Mouse (Mus musculus) hindbrain, embryonic 15.5 days (tissue): Measurements from ENCODE around the gene Derl3. TPM values are rescaled to one million over a fixed set of nuclear protein-coding genes. Genes with fewer than 3 reads are reported as not detected.
A peak's percentile ranks its signal among the peaks of the same experiment; 100 is the strongest.

Source experiments
- ATAC-seq: fragments of 200-750 bp; cut with Nextera tagmentation; 2 replicates; pipeline ENCODE4 v1.8.0; 2017; ENCODE audit warnings: low read depth, moderate number of reproducible peaks, moderate TSS enrichment; ENCODE audit not compliant: low FRiP score
- H3K27ac ChIP-seq: fragments of 300-500 bp; sonication (generic); replicated peaks from 2 replicates; pipeline ENCODE4 v1.5.1; 2015; ENCODE audit warnings: mild to moderate bottlenecking, inconsistent platforms
- H3K27me3 ChIP-seq: fragments of 300-500 bp; sonication (generic); 2 replicates; pipeline ENCODE4 v1.6.1; 2015; ENCODE audit warnings: control low read depth, inconsistent platforms
- H3K36me3 ChIP-seq: fragments of 300-500 bp; sonication (generic); 2 replicates; pipeline ENCODE4 v1.6.1; 2015; ENCODE audit warnings: control low read depth, inconsistent platforms
- H3K4me1 ChIP-seq: fragments of 300-500 bp; sonication (generic); replicated peaks from 2 replicates; pipeline ENCODE4 v1.6.1; 2015; ENCODE audit warnings: control low read depth, inconsistent platforms
- H3K4me2 ChIP-seq: fragments of 300-500 bp; sonication (generic); 2 replicates; pipeline ENCODE4 v1.6.1; 2015; ENCODE audit warnings: moderate library complexity, mild to moderate bottlenecking, inconsistent platforms
- H3K4me3 ChIP-seq: fragments of 300-500 bp; sonication (generic); 2 replicates; pipeline ENCODE4 v1.5.1; 2015; ENCODE audit warnings: mild to moderate bottlenecking, inconsistent platforms
- H3K9ac ChIP-seq: fragments of 300-500 bp; sonication (generic); 2 replicates; pipeline ENCODE4 v1.6.1; 2015; ENCODE audit warnings: inconsistent platforms
- H3K9me3 ChIP-seq: fragments of 300-500 bp; sonication (generic); 2 replicates; pipeline ENCODE4 v1.6.1; 2016; ENCODE audit warnings: control low read depth, inconsistent platforms
- WGBS: fragments of 180-500 bp; shearing (Covaris S2); methylation state at CpG from one replicate; pipeline ENCODE4 v1.1.7; 2015; 5-methylcytosine and 5-hydroxymethylcytosine counted together
- polyA plus RNA-seq: library from polyadenylated mRNA; unstranded; fragments of >200 nt; fragmentation: Nextera tagmentation; extraction: Ambion mirVana; gene quantifications from 2 replicates; pipeline ENCODE4 v1.2.1, GENCODE M21; 2015

Derl3 gene
- polyA plus RNA-seq, 1 experiment from 2014 or later: 2.0 TPM

GRCm38 (mm10) chr10:75937851-75938643 lies 44.8 kb downstream of the Derl3 start:
- 55% methylated on average over 10 of the region's 10 CpGs for WGBS
- ATAC-seq: no peak
- no peaks in the 10 kb centered on the region for H3K36me3 ChIP-seq
- no peak overlapping the region for H3K9ac ChIP-seq
- H3K27ac ChIP-seq: no peak overlapping the region
- no peaks in the 10 kb centered on the region for H3K9me3 ChIP-seq
- peaks cover 21% of the 10 kb centered on the region for H3K4me1 ChIP-seq
- no peak overlapping the region for H3K4me3 ChIP-seq
- peaks cover 9% of the 10 kb centered on the region; the same call in 1 of the 2 replicates for H3K27me3 ChIP-seq
- H3K4me2 ChIP-seq: peak overlapping the region; percentile 66

- H3K36me3 ChIP-seq: no peaks in the 10 kb centered on the region
- no peaks in the 10 kb centered on the region for H3K9me3 ChIP-seq
- no peak overlapping the region for H3K27ac ChIP-seq
- WGBS: 43% methylated on average over 9 of the region's 9 CpGs
- H3K4me2 ChIP-seq: no peak overlapping the region
- H3K9ac ChIP-seq: no peak overlapping the region
- peaks cover 4% of the 10 kb centered on the region; the same call in 1 of the 2 replicates for H3K27me3 ChIP-seq
- H3K4me3 ChIP-seq: no peak overlapping the region
- no peak for ATAC-seq
- peaks cover 27% of the 10 kb centered on the region for H3K4me1 ChIP-seq
These were observed 46.4 kb downstream of the Derl3 start for GRCm38 (mm10) chr10:75939481-75940234.

GRCm38 (mm10) chr10:75940520-75940919 lies 47.3 kb downstream of the Derl3 start, which contains the start of gene Gm867:
Gm867 (minus strand) TSS chr10:75940672.
- Histone ChIP-seq H3K4me2 (no peak within 1 kb of the TSS), H3K36me3 (no peaks in the 10 kb centered on the region), H3K4me3 (no peak within 1 kb of the TSS), H3K27me3 (no peaks in the 10 kb centered on the region), H3K9me3 (no peaks in the 10 kb centered on the region), H3K27ac (no peak within 1 kb of the TSS), H3K9ac (no peak within 1 kb of the TSS), H3K4me1 (peaks cover 23% of the 10 kb centered on the region)
- WGBS: 68% methylated on average over 5 of the region's 5 CpGs
- ATAC-seq: no peak

GRCm38 (mm10) chr10:75941042-75941824 lies 48.0 kb downstream of the Derl3 start:
- H3K9me3 ChIP-seq: no peaks in the 10 kb centered on the region
- no peak overlapping the region for H3K9ac ChIP-seq
- 59% methylated on average over 9 of the region's 9 CpGs for WGBS
- H3K27me3 ChIP-seq: no peaks in the 10 kb centered on the region
- no peak for ATAC-seq
- no peaks in the 10 kb centered on the region for H3K36me3 ChIP-seq
- H3K27ac ChIP-seq: no peak overlapping the region
- H3K4me3 ChIP-seq: no peak overlapping the region
- H3K4me1 ChIP-seq: peaks cover 16% of the 10 kb centered on the region
- H3K4me2 ChIP-seq: no peak overlapping the region

- Histone ChIP-seq H3K4me1 (peaks cover 8% of the 10 kb centered on the region; the same call in 1 of the 2 replicates), H3K4me2 (no peak within 1 kb of the TSS), H3K27me3 (no peaks in the 10 kb centered on the region), H3K9me3 (no peaks in the 10 kb centered on the region), H3K4me3 (no peak within 1 kb of the TSS), H3K27ac (no peak within 1 kb of the TSS), H3K36me3 (no peaks in the 10 kb centered on the region), H3K9ac (no peak within 1 kb of the TSS)
- 79% methylated on average over 15 of the region's 15 CpGs for WGBS
- ATAC-seq: no peak
These were observed 49.7 kb downstream of the Derl3 start, which contains the start of gene Vpreb3 for GRCm38 (mm10) chr10:75942736-75943477. Vpreb3 (plus strand) TSS chr10:75943057.

- no peak for ATAC-seq
- no peaks in the 10 kb centered on the region for H3K36me3 ChIP-seq
- H3K9ac ChIP-seq: no peak overlapping the region
- WGBS: 11% methylated on average over 11 of the region's 11 CpGs
- no peak overlapping the region for H3K4me3 ChIP-seq
- H3K9me3 ChIP-seq: no peaks in the 10 kb centered on the region
- peaks cover 8% of the 10 kb centered on the region; the same call in 1 of the 2 replicates for H3K4me1 ChIP-seq
- 0 out of 2 replicates have a peak overlapping the region, but pooled peaks have one; percentile 25 for H3K27ac ChIP-seq
- H3K27me3 ChIP-seq: peaks cover 1% of the 10 kb centered on the region; the same call in 1 of the 2 replicates
- no peak overlapping the region for H3K4me2 ChIP-seq
These were observed 51.0 kb downstream of the Derl3 start for GRCm38 (mm10) chr10:75944066-75944772.

GRCm38 (mm10) chr10:75945213-75945612 lies 52.0 kb downstream of the Derl3 start:
- WGBS: 92% methylated on average over 7 of the region's 7 CpGs
- ATAC-seq: no peak
- H3K9ac ChIP-seq: no peak overlapping the region
- H3K9me3 ChIP-seq: no peaks in the 10 kb centered on the region
- no peak overlapping the region for H3K4me3 ChIP-seq
- H3K27ac ChIP-seq: no peak overlapping the region
- H3K4me2 ChIP-seq: no peak overlapping the region
- no peaks in the 10 kb centered on the region for H3K36me3 ChIP-seq
- H3K4me1 ChIP-seq: peaks cover 8% of the 10 kb centered on the region; the same call in 1 of the 2 replicates
- peaks cover 4% of the 10 kb centered on the region; the same call in 1 of the 2 replicates for H3K27me3 ChIP-seq

Other genes with a start within 250 kb of the Derl3 start
- gene Susd2, start 249.4 kb upstream of the Derl3 start, polyA plus RNA-seq: 7.9 and 8.1 TPM in 2 replicates
- gene Cabin1, start 129.1 kb upstream of the Derl3 start, polyA plus RNA-seq: 32.5 and 40.0 TPM in 2 replicates
- 77.1 and 80.5 TPM in 2 replicates for gene Ddt, start 120.0 kb upstream of the Derl3 start, polyA plus RNA-seq
- not detected in 2 replicates for gene Gm20441, start 112.5 kb upstream of the Derl3 start, polyA plus RNA-seq
- gene Gstt3, start 112.0 kb upstream of the Derl3 start, polyA plus RNA-seq: 1.2 and 1.5 TPM in 2 replicates
- gene Gstt1, start 94.8 kb upstream of the Derl3 start, polyA plus RNA-seq: 14.8 and 15.4 TPM in 2 replicates
- gene Gstt4, start 70.9 kb upstream of the Derl3 start, polyA plus RNA-seq: not detected in 2 replicates
- 6.6 and 6.8 TPM in 2 replicates for gene Gstt2, start 56.0 kb upstream of the Derl3 start, polyA plus RNA-seq
- 1,663 and 1,704 TPM in 2 replicates for gene Mif, start 33.2 kb upstream of the Derl3 start, polyA plus RNA-seq
- gene Smarcb1, start 28.2 kb downstream of the Derl3 start, polyA plus RNA-seq: 251 and 263 TPM in 2 replicates
- 139 and 143 TPM in 2 replicates for gene Chchd10, start 39.7 kb downstream of the Derl3 start, polyA plus RNA-seq
- 18.2 and 18.4 TPM in 2 replicates for gene Mmp11, start 43.1 kb downstream of the Derl3 start, polyA plus RNA-seq
- gene Gm867, start 47.3 kb downstream of the Derl3 start, polyA plus RNA-seq: 1.1 and 1.6 TPM in 2 replicates
- 0.35 and 1.2 TPM in 2 replicates for gene Vpreb3, start 49.6 kb downstream of the Derl3 start, polyA plus RNA-seq
- not detected in 2 replicates for gene Gm5134, start 61.1 kb downstream of the Derl3 start, polyA plus RNA-seq
- 11.6 and 11.8 TPM in 2 replicates for gene Zfp280b, start 139.2 kb downstream of the Derl3 start, polyA plus RNA-seq
- not detected in 2 replicates for gene Slc5a4b, start 217.5 kb downstream of the Derl3 start, polyA plus RNA-seq